Mouse (Mus musculus) ES-E14 (cell line): Measurements from ENCODE around the gene Hmgxb4.

Source experiments
- HCFC1 ChIP-seq: IDR thresholded peaks from 2 replicates; pipeline ENCODE4 v1.6.1; 2012; ENCODE audit warnings: low read length, inconsistent platforms, borderline replicate concordance; ENCODE audit not compliant: insufficient read depth
- MAFK ChIP-seq: IDR thresholded peaks from 2 replicates; pipeline ENCODE4 v1.6.1; 2014; ENCODE audit warnings: mild to moderate bottlenecking, low read depth, low read length, inconsistent platforms; ENCODE audit not compliant: insufficient read depth

DNA sequence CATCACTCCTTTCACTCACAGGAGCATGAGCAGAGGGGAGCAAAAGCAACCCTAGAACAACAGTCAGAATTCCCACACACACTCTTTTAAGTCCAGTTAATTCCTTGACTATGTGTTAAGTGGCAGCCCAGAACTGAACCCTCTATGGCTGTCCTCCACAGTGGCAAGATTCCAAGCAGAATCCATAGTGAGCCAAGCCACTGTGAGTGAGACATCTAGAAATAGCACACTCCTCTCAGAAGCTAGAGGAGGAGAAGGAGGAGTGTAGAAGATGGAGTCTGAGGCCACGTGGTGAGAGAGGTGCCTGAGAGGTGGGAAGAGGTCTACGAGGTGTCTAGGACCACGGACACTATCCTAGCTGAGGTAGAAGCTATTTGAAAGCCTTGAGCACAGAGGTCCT lies 71.6 kb downstream of the Hmgxb4 start:
- TF ChIP-seq HCFC1 = no peak
- no peak for TF ChIP-seq MAFK
